Mouse (Mus musculus): ENCODE results near the gene Olfr195. TPM values are rescaled to one million over a fixed set of nuclear protein-coding genes. Genes with fewer than 3 reads are reported as not detected.
A peak's percentile ranks its signal among the peaks of the same experiment; 100 is the strongest.
"Not testable (repeated sequence)": the region's sequence is repeated elsewhere in the genome, so short reads cannot be mapped to it uniquely, and the experiment has no call there.

The Olfr195 gene
- total RNA-seq (2021), result not detected

- DNase-seq (ENCODE audit: low spot score in 2 of 2), result no peak
- intact Hi-C loops (cut with DNase I), result no loop called here
Measured at GRCm38 (mm10) chr16:59146746-59147145, at the start of gene Olfr195. Gene Olfr195 (plus strand): TSS chr16:59147046.

GRCm38 (mm10) chr16:59105312-59105711 is 41.5 kb upstream of the Olfr195 start:
- intact Hi-C loops (cut with DNase I), result no loop called here
- no peak for DNase-seq (ENCODE audit: low spot score in 2 of 2)

- not testable (repeated sequence) for DNase-seq (ENCODE audit: low spot score in 2 of 2)
Measured at GRCm38 (mm10) chr16:59108522-59108921, 38.3 kb upstream of the Olfr195 start.

GRCm38 (mm10) chr16:59111781-59112180 is 35.1 kb upstream of the Olfr195 start, which contains the start of gene Olfr193:
Gene Olfr193 (minus strand): TSS chr16:59111881.
- intact Hi-C loops (cut with DNase I), result no loop called here
- DNase-seq (ENCODE audit: low spot score in 2 of 2), result no peak

More at GRCm38 (mm10) chr16:59108522-59108921, 38.3 kb upstream of the Olfr195 start:
- intact Hi-C loops (cut with DNase I), result not testable (repeated sequence)

- DNase-seq (ENCODE audit: low spot score in 2 of 2), result no peak
- intact Hi-C loops (cut with DNase I), result no loop called here
Measured at GRCm38 (mm10) chr16:59120969-59121368, 25.9 kb upstream of the Olfr195 start, which contains the start of gene Olfr194. Gene Olfr194 (minus strand): TSS chr16:59121069.

- peak in 1 of 2 experiments; percentile 7 for DNase-seq (ENCODE audit: low spot score in 2 of 2)
- intact Hi-C loops (cut with DNase I), result no loop called here
Measured at GRCm38 (mm10) chr16:59130740-59131139, 16.1 kb upstream of the Olfr195 start.

- intact Hi-C loops (cut with DNase I), result no loop called here
- no peak for DNase-seq (ENCODE audit: low spot score in 2 of 2)
Measured at GRCm38 (mm10) chr16:59141105-59141504, 5.7 kb upstream of the Olfr195 start.

- intact Hi-C loops (cut with DNase I), result no loop called here
Measured at GRCm38 (mm10) chr16:59151996-59152395, 5.2 kb downstream of the Olfr195 start.

GRCm38 (mm10) chr16:59170354-59170753 is 23.5 kb downstream of the Olfr195 start, which contains the start of gene Olfr196:
Gene Olfr196 (minus strand): TSS chr16:59170454.
- DNase-seq (ENCODE audit: low spot score in 2 of 2), result no peak
- intact Hi-C loops (cut with DNase I), result no loop called here

More at GRCm38 (mm10) chr16:59151996-59152395, 5.2 kb downstream of the Olfr195 start:
- no peak for DNase-seq (ENCODE audit: low spot score in 2 of 2)

Other genes with a start within 250 kb of the Olfr195 start
- not detected for gene Olfr181, start 218.3 kb upstream of the Olfr195 start, total RNA-seq (2021)
- gene Olfr180, start 217.7 kb upstream of the Olfr195 start, total RNA-seq (2021), result not detected
- gene Olfr183, start 151.7 kb upstream of the Olfr195 start, total RNA-seq (2021), result not detected
- gene Olfr186, start 116.8 kb upstream of the Olfr195 start, total RNA-seq (2021), result not detected
- not detected for gene Olfr187, start 107.3 kb upstream of the Olfr195 start, total RNA-seq (2021)
- not detected for gene Olfr190, start 69.0 kb upstream of the Olfr195 start, total RNA-seq (2021)
- gene Olfr191, start 57.2 kb upstream of the Olfr195 start, total RNA-seq (2021), result not detected
- gene Olfr193, start 35.2 kb upstream of the Olfr195 start, total RNA-seq (2021), result not detected
- gene Olfr194, start 26.0 kb upstream of the Olfr195 start, total RNA-seq (2021), result not detected
- gene Olfr196, start 23.4 kb downstream of the Olfr195 start, total RNA-seq (2021), result not detected
- not detected for gene Olfr198, start 56.5 kb downstream of the Olfr195 start, total RNA-seq (2021)
- not detected for gene Olfr199, start 72.7 kb downstream of the Olfr195 start, total RNA-seq (2021)
- gene Olfr201, start 125.6 kb downstream of the Olfr195 start, total RNA-seq (2021), result not detected
- gene Olfr202, start 139.7 kb downstream of the Olfr195 start, total RNA-seq (2021), result not detected
- not detected for gene Olfr203, start 151.8 kb downstream of the Olfr195 start, total RNA-seq (2021)
- under 1 TPM in 1 of 2 experiments, not detected in 1; 0.07 TPM for gene Olfr204, start 171.2 kb downstream of the Olfr195 start, total RNA-seq (2021)
- gene Olfr205, start 184.1 kb downstream of the Olfr195 start, total RNA-seq (2021), result not detected
- not detected for gene Olfr206, start 202.2 kb downstream of the Olfr195 start, total RNA-seq (2021)
- gene Olfr209, start 216.9 kb downstream of the Olfr195 start, total RNA-seq (2021), result not detected